Mouse (Mus musculus) heart, adult 2 months (tissue): ENCODE data around the gene Oscp1.

Experiments used
- CTCF ChIP-seq: fragments of 200-600 bp; IDR thresholded peaks from 2 replicates; pipeline ENCODE4 v1.8.1; 2022; ENCODE audit warnings: antibody characterized with exemption, mild to moderate bottlenecking, moderate library complexity
- POLR2A ChIP-seq: fragments of 200-500 bp; IDR thresholded peaks from 2 replicates; pipeline ENCODE4 v1.6.1; 2011; ENCODE audit warnings: mild to moderate bottlenecking, low read depth, low read length, control low read depth; ENCODE audit not compliant: insufficient read depth

- TF ChIP-seq POLR2A: no peak
- TF ChIP-seq CTCF: no peak
These were observed 30.4 kb upstream of the Oscp1 start for GRCm38 (mm10) chr4:126027980-126028379.
